Mouse (Mus musculus): Measurements from ENCODE around the gene Ctu1. TPM values are rescaled to one million over a fixed set of nuclear protein-coding genes. Genes with fewer than 3 reads are reported as not detected.

Gene Ctu1
- total RNA-seq (2023) = 10 to 100 TPM in 1 of 2 experiments, 1 to 10 TPM in 1; 9.6 to 10.0 TPM

GRCm38 (mm10) chr7:43671809-43672580 lies at the start of gene Ctu1:
Ctu1 (plus strand) TSS chr7:43672016.

GRCm38 (mm10) chr7:43634500-43634899 lies 37.3 kb upstream of the Ctu1 start, which contains the start of gene Ceacam18:
Ceacam18 (plus strand) TSS chr7:43634707.

DNA sequence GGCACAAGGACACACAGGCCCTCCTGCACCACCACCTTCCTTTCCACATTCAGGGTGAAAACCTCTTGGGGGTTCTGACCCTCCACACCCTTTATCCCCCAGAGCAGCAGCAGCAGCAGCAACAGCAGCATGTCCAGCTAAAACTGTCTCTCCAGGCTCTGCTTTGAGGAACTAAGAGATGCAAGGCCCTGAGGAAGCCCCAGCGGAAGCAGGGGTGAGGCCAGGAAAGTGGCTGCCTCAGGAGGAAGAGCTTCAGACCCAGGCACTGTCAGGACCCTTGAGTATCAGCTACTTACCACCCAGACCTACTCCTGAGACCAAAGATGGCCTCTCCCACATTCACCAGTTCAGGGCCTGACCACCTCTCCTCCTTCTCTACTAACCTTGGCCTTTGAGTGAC lies 11.8 kb upstream of the Ctu1 start, which contains the start of gene Siglece:
TSS of gene Siglece (minus strand) at position 160 of the 400 bp plus-strand sequence.

DNA sequence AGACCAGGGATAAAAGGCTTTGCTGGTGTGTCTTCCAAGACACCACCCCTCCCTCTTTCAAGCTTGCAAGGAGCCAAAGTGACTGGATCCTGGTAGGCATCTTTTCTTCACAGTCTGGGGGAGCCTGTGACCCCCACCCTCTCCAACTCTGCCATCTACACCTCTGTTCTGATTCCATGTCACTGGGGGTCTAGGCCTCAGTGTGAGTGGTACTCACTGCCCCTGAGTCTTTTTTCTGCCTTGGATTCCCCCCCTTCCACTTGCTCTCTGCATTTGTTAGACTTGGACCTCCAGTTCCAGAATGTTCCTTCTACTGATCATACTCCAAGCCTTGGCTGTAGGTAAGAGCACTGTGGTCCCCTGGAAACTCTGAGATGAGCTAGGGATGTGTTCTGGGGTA lies 18.3 kb downstream of the Ctu1 start, which contains the start of gene Klk14:
TSS of gene Klk14 (plus strand) at position 301 of the 400 bp plus-strand sequence.

DNA sequence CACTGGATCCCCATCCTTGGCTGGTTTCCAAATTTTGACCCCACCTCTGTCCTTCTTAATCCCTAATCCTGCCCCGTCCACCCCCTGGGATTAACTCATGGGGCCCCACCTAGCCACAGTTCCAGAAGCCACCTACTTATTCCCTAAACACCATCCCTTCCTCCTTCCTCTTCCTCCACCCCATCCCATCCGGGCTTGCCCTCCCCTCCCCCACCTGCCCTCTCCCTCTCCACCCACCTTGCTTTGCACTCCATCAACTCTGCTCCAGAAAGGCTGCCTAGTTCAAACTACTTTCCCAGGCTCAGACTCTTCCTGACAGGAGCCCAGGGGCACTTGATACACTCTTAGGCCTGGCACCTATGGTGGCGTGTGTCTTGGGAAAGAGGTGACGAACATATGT lies 40.5 kb downstream of the Ctu1 start, which contains the start of gene Klk13:
TSS of gene Klk13 (plus strand) at position 301 of the 400 bp plus-strand sequence.

Other genes with a start within 250 kb of the Ctu1 start
- not detected for gene Lim2, start 244.3 kb upstream of the Ctu1 start, total RNA-seq (2023)
- gene Nkg7, start 234.9 kb upstream of the Ctu1 start, total RNA-seq (2023) = 100 to 1,000 TPM; 158 to 182 TPM
- under 1 TPM in 1 of 2 experiments, not detected in 1; 0.90 TPM for gene Cldnd2, start 231.2 kb upstream of the Ctu1 start, total RNA-seq (2023)
- gene Etfb, start 227.9 kb upstream of the Ctu1 start, total RNA-seq (2023) = 10 to 100 TPM; 27.9 to 44.7 TPM
- not detected for gene Gm45233, start 227.9 kb upstream of the Ctu1 start, total RNA-seq (2023)
- gene Vsig10l, start 208.9 kb upstream of the Ctu1 start, total RNA-seq (2023) = 1 to 10 TPM in 1 of 2 experiments, under 1 TPM in 1; 0.36 to 1.1 TPM
- not detected for gene Iglon5, start 181.9 kb upstream of the Ctu1 start, total RNA-seq (2023)
- gene 4931406B18Rik, start 166.1 kb upstream of the Ctu1 start, total RNA-seq (2023) = not detected
- gene Cd33, start 127.6 kb upstream of the Ctu1 start, total RNA-seq (2023) = 1 to 10 TPM in 1 of 2 experiments, under 1 TPM in 1; 0.96 to 1.0 TPM
- gene Zfp658, start 109.8 kb upstream of the Ctu1 start, total RNA-seq (2023) = 1 to 10 TPM; 8.2 TPM
- gene Zfp719, start 92.4 kb upstream of the Ctu1 start, total RNA-seq (2023) = 10 to 100 TPM in 1 of 2 experiments, 1 to 10 TPM in 1; 9.2 to 18.9 TPM
- not detected for gene Zfp819, start 64.8 kb upstream of the Ctu1 start, total RNA-seq (2023)
- not detected for gene Ceacam18, start 37.3 kb upstream of the Ctu1 start, total RNA-seq (2023)
- gene Siglece, start 11.9 kb upstream of the Ctu1 start, total RNA-seq (2023) = 1 to 10 TPM; 1.3 to 2.4 TPM
- gene Klk14, start 18.4 kb downstream of the Ctu1 start, total RNA-seq (2023) = not detected
- not detected for gene Klk13, start 40.6 kb downstream of the Ctu1 start, total RNA-seq (2023)
- not detected for gene Klk12, start 96.9 kb downstream of the Ctu1 start, total RNA-seq (2023)
- gene Klk11, start 102.6 kb downstream of the Ctu1 start, total RNA-seq (2023) = not detected
- gene Klk10, start 109.0 kb downstream of the Ctu1 start, total RNA-seq (2023) = not detected
- not detected for gene Klk9, start 119.9 kb downstream of the Ctu1 start, total RNA-seq (2023)
- gene Klk8, start 125.6 kb downstream of the Ctu1 start, total RNA-seq (2023) = 100 to 1,000 TPM; 182 to 192 TPM
- gene Klk7, start 139.3 kb downstream of the Ctu1 start, total RNA-seq (2023) = 1 to 10 TPM in 1 of 2 experiments, under 1 TPM in 1; 0.76 to 1.3 TPM
- gene Klk6, start 152.5 kb downstream of the Ctu1 start, total RNA-seq (2023) = not detected
- gene Klk5, start 170.0 kb downstream of the Ctu1 start, total RNA-seq (2023) = not detected
- gene Klk4, start 209.1 kb downstream of the Ctu1 start, total RNA-seq (2023) = not detected

Data from T-cell, adult 66 days (primary cell).